Mouse (Mus musculus) B cell, adult (primary cell): ENCODE measurements around the gene Kdr. TPM values are rescaled to one million over a fixed set of nuclear protein-coding genes. Genes with fewer than 3 reads are reported as not detected.

ENCODE experiments used
- total RNA-seq: library from RNA; stranded (reverse); gene quantifications from 4 replicates; pipeline ENCODE4 v1.2.4, GENCODE M21; 2023; ENCODE audit not compliant: inconsistent age

The Kdr gene
- 0.10 TPM in 2 of 4 replicates, not detected in the others for total RNA-seq

GRCm38 (mm10) chr5:75978374-75979100 is at the start of gene Kdr:
Kdr (minus strand) TSS chr5:75978458.

Other genes with a start within 250 kb of the Kdr start
- gene Srd5a3, start 161.8 kb upstream of the Kdr start, total RNA-seq: 31.6 to 45.4 TPM (median 38.1 TPM) in 4 replicates
- 24.3 to 31.7 TPM (median 25.6 TPM) in 4 replicates for gene Tmem165, start 205.4 kb upstream of the Kdr start, total RNA-seq